Mouse (Mus musculus) heart, embryonic 11.5 days (tissue): Measurements from ENCODE around the gene Lair1. TPM values are rescaled to one million over a fixed set of nuclear protein-coding genes. Genes with fewer than 3 reads are reported as not detected.
"Not testable (repeated sequence)": the region's sequence is repeated elsewhere in the genome, so short reads cannot be mapped to it uniquely, and the experiment has no call there.

ENCODE experiments used
- ATAC-seq: fragments of 200-750 bp; cut with Nextera tagmentation; replicated peaks from 2 replicates; pipeline ENCODE4 v1.8.0; 2017; ENCODE audit warnings: moderate library complexity; ENCODE audit not compliant: insufficient number of reproducible peaks, low FRiP score, low TSS enrichment
- H3K27ac ChIP-seq: fragments of 300-500 bp; sonication (generic); 2 replicates; pipeline ENCODE4 v1.5.1; 2014; ENCODE audit warnings: mild to moderate bottlenecking, low read depth, low read length
- H3K27me3 ChIP-seq: fragments of 300-500 bp; sonication (generic); 2 replicates; pipeline ENCODE4 v1.6.1; 2014; ENCODE audit warnings: mild to moderate bottlenecking, low read length, mixed read lengths; ENCODE audit not compliant: control insufficient read depth, insufficient read depth
- H3K36me3 ChIP-seq: fragments of 300-500 bp; sonication (generic); 2 replicates; pipeline ENCODE4 v1.6.1; 2014; ENCODE audit warnings: mild to moderate bottlenecking, low read length, moderate library complexity, mixed read lengths; ENCODE audit not compliant: control insufficient read depth, insufficient read depth
- H3K4me1 ChIP-seq: fragments of 300-500 bp; sonication (generic); 2 replicates; pipeline ENCODE4 v1.6.1; 2014; ENCODE audit warnings: low read length; ENCODE audit not compliant: control insufficient read depth, insufficient read depth
- H3K4me2 ChIP-seq: fragments of 300-500 bp; sonication (generic); 2 replicates; pipeline ENCODE4 v1.6.1; 2014; ENCODE audit warnings: mild to moderate bottlenecking, moderate library complexity
- H3K4me3 ChIP-seq: fragments of 300-500 bp; sonication (generic); 2 replicates; pipeline ENCODE4 v1.5.1; 2014; ENCODE audit warnings: low read depth, low read length
- H3K9ac ChIP-seq: fragments of 300-500 bp; sonication (generic); 2 replicates; pipeline ENCODE4 v1.6.1; 2014; ENCODE audit warnings: mild to moderate bottlenecking, low read depth, low read length, moderate library complexity
- H3K9me3 ChIP-seq: fragments of 300-500 bp; sonication (generic); replicated peaks from 2 replicates; pipeline ENCODE4 v1.6.1; 2016; ENCODE audit warnings: low read length; ENCODE audit not compliant: control insufficient read depth
- WGBS: fragments of 180-500 bp; shearing (Covaris S2); extraction: QIAGEN DNeasy Blood & Tissue Kit; methylation state at CpG from one replicate; pipeline ENCODE4 v1.1.7; 2014; ENCODE audit not compliant: insufficient replicate concordance; 5-methylcytosine and 5-hydroxymethylcytosine counted together
- polyA plus RNA-seq: library from polyadenylated mRNA; unstranded; fragments of >200 nt; fragmentation: Nextera tagmentation; extraction: Ambion mirVana; gene quantifications from 2 replicates; pipeline ENCODE4 v1.2.1, GENCODE M21; 2014

Lair1 gene
- polyA plus RNA-seq, 1 experiment from 2014 or later = 0.86 TPM

DNA sequence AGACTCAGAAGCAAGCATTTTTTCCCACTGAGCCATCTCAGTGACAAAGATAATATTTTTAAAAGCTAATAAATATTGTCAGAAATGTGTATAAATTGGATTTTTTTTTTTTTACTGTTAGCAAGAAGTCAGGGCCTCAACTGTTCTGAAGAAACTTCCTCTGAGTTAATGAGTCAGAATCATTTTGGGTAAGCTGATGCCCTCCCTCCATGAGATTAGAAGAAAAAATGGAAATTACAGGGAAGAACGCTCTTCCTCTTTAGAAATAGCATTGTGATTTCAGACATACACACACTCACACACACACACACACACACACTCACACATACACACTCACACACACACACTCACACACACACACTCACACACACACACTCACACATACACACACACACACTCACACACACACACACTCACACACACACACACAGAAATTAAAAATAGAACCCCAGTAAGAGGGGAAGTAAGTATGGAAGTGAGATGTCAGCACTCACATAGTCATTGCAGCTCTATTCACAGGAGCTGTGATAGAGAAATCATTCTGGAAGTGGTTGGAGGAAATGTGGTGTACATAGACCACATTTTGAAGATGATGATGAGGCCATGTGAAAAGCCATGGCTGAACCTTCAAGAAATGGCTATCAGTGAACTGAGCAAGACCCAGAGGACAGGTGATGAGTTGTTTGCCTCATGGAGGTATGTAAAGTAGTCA, 866 bp upstream of the Lair1 start:
- Histone ChIP-seq H3K27me3 (no peaks in the 10 kb centered on the region), H3K4me3 (no peak overlapping the region), H3K4me2 (no peak overlapping the region), H3K36me3 (no peaks in the 10 kb centered on the region), H3K9ac (no peak overlapping the region), H3K9me3 (no peaks in the 10 kb centered on the region), H3K4me1 (no peaks in the 10 kb centered on the region), H3K27ac (no peak overlapping the region)
- WGBS = 83% methylated on average over 1 of the region's 1 CpGs
- ATAC-seq = no peak

- H3K9me3 ChIP-seq, ATAC-seq, H3K4me3 ChIP-seq, H3K4me1 ChIP-seq, H3K27ac ChIP-seq, H3K27me3 ChIP-seq, H3K4me2 ChIP-seq, H3K36me3 ChIP-seq, H3K9ac ChIP-seq: not testable (repeated sequence)
- WGBS = 66% methylated on average over 9 of the region's 9 CpGs
Measured at GRCm38 (mm10) chr7:4060602-4061188, 2.3 kb downstream of the Lair1 start.

DNA sequence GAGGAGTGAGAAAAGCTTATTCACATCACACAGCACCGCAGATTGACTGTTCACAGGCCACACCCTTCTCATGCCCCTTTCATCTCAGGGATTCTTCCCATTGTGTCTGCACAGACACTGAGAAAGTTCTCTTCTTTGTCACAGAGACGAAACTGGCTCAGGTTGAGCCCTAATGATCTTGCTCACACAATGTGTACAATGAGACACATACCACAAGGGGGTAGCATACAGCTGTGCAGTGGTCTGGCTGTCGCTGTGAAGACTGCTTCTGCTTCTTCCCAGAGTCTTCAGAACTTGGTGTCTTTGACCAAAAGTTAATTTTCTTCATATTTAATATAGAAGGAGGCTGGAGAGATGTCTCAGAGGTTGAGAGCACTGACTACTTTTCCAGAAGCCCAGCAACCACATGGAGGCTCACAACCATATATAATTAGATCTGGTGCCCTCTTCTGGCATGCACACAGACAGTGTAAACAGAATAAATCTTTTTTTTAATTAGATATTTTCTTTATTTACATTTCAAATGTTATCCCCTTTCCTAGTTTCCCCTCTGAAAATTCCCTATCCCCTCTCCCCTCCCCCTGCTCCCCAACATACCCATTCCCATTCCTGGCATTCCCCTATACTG, 36.1 kb downstream of the Lair1 start:
- H3K4me2 ChIP-seq = no peak overlapping the region
- whole genome bisulfite sequencing = 26% methylated on average over 3 of the region's 3 CpGs
- no peak overlapping the region for H3K9ac ChIP-seq
- no peak overlapping the region for H3K4me3 ChIP-seq
- no peaks in the 10 kb centered on the region for H3K36me3 ChIP-seq
- no peak for ATAC-seq
- H3K9me3 ChIP-seq = no peaks in the 10 kb centered on the region
- H3K27me3 ChIP-seq = no peaks in the 10 kb centered on the region
- no peaks in the 10 kb centered on the region for H3K4me1 ChIP-seq
- H3K27ac ChIP-seq = no peak overlapping the region

GRCm38 (mm10) chr7:4004636-4005035, 58.4 kb downstream of the Lair1 start:
- not testable (repeated sequence) for H3K4me2 ChIP-seq, H3K4me3 ChIP-seq, H3K27ac ChIP-seq, H3K4me1 ChIP-seq, H3K9ac ChIP-seq, H3K36me3 ChIP-seq, ATAC-seq, H3K27me3 ChIP-seq, H3K9me3 ChIP-seq
- 55% methylated on average over 3 of the region's 3 CpGs for WGBS

GRCm38 (mm10) chr7:4003996-4004395, 59.0 kb downstream of the Lair1 start:
- not testable (repeated sequence) for H3K9ac ChIP-seq, H3K27me3 ChIP-seq, H3K4me3 ChIP-seq, H3K27ac ChIP-seq, H3K36me3 ChIP-seq, H3K9me3 ChIP-seq, H3K4me2 ChIP-seq, ATAC-seq, H3K4me1 ChIP-seq
- WGBS = 71% methylated on average over 4 of the region's 4 CpGs

DNA sequence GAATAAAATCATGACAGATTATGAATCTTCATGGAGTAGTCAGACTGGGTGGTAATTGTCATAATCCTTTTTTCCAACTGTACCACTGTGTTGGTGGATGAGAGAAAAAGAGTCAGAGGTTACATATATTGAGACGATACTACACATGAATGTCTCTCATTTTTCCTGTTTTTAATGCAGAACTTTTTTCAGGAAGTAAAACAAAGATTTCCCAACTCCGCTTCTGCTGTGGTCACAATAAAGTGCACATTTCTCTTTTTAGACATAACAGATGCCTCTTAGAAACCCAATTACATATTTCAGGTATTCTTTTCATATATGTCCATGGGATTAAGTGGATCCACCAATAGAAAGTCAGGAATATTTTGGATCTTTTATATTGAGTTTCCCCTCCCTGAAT, 101.0 kb downstream of the Lair1 start:
- Histone ChIP-seq H3K27me3 (no peaks in the 10 kb centered on the region), H3K9ac (no peak overlapping the region), H3K4me3 (no peak overlapping the region), H3K36me3 (no peaks in the 10 kb centered on the region), H3K9me3 (no peaks in the 10 kb centered on the region), H3K4me2 (no peak overlapping the region), H3K27ac (no peak overlapping the region), H3K4me1 (no peaks in the 10 kb centered on the region)
- WGBS = 80% methylated on average over 2 of the region's 2 CpGs
- no peak for ATAC-seq

DNA sequence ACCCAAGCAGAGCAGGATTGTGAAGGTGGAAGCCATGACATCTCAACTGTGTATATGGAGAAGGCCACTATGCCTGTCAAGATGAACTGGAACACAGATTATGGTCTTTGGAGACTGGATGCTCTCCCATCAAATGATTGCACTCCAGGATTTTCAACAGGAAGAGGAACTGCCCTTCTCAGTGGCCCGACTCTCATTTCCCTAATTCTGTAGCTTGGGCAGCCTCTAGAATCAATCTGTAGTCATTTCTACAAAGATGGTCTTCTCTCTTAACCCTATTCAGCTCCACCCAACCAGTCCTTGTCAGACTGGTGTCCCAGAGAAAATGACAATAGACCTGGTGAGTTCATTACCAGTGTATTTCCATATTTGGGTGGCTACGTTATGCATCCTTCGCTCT, 105.6 kb downstream of the Lair1 start:
- H3K4me1 ChIP-seq = no peaks in the 10 kb centered on the region
- no peak overlapping the region for H3K9ac ChIP-seq
- no peaks in the 10 kb centered on the region for H3K36me3 ChIP-seq
- ATAC-seq = no peak
- no peak overlapping the region for H3K4me3 ChIP-seq
- no peak overlapping the region for H3K27ac ChIP-seq
- H3K9me3 ChIP-seq = no peaks in the 10 kb centered on the region
- H3K4me2 ChIP-seq = no peak overlapping the region
- WGBS = 84% methylated on average over 3 of the region's 3 CpGs
- no peaks in the 10 kb centered on the region for H3K27me3 ChIP-seq
